Comparison of ENCODE assay signal across 8 mouse cellular contexts in the genomic region with DNA sequence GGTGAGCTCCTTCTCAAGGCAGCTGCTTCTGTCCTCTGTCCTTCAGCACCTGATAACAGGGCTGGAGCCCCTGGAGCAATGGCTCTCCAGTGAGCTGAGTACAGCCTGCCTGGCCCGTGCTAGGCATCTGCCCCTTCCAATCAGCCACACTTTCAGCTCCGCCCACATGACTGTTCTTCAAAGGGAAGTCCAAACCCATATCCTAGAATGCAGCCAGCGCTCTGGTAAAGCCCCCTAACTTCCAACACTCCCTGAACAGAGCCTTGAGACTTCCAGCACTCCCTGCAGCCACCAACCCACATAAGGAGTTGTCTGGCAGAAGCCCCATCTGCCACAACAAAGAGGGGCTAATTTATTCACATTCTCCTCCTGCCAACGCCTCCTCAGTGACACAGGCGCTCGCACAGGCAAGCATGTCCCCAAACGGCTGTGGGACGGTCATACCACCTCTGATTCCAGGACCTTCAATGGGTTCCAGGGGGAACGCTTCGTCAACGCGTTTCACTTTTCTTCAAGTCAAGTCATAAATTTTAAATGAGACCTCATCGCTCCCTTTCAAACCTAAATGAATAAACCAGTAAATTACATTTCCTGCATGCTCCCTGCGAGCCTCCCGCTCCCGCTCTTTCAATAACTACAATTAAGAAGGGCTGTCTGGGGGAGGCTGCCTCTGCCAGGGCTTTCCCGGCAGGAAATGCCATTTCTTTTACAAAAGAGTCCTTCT. TPM values are rescaled to one million over a fixed set of nuclear protein-coding genes. Genes with fewer than 3 reads are reported as not detected.
A peak's percentile ranks its signal among the peaks of the same experiment; 100 is the strongest.
DNase-seq lines count a peak whose midpoint lies in the region; ATAC-seq and TF ChIP-seq lines count a peak whose summit lies in the region.

No protein-coding gene starts in this region.

- DNase-seq in lung, adult 2 months, result peak; percentile 5
- DNase-seq in lung, adult 18-20 months, result no peak
- DNase-seq in forebrain, embryonic 14.5 days (ENCODE audit: low spot score), result peak; percentile 96
- DNase-seq in hindbrain, embryonic 11.5 days (ENCODE audit: low spot score), result peak; percentile 78
- DNase-seq in neural tube, embryonic 10.5 days (ENCODE audit: extremely low spot score, low spot score), result peak; percentile 75
- no peak for DNase-seq in adipocyte (ENCODE audit: low spot score)
- DNase-seq in cerebellum, postnatal 36 days, result no peak

- no peaks in the 10 kb centered on the region for H3K4me1 ChIP-seq in lung, adult 2 months (ENCODE audit: control insufficient read depth, insufficient read depth, low read length)
- H3K4me1 ChIP-seq in forebrain, embryonic 14.5 days (ENCODE audit: control insufficient read depth, insufficient read depth, low read length), result peaks cover 65% of the 10 kb centered on the region
- H3K4me1 ChIP-seq in hindbrain, embryonic 11.5 days (replicated peaks; ENCODE audit: control insufficient read depth, insufficient read depth, low read length), result peaks cover 14% of the 10 kb centered on the region; the same call in 1 of the 2 replicates
- peaks cover 11% of the 10 kb centered on the region; the same call in 1 of the 2 replicates for H3K4me1 ChIP-seq in liver, embryonic 12.5 days

- H3K36me3 ChIP-seq in forebrain, embryonic 14.5 days (ENCODE audit: control insufficient read depth, insufficient read depth, low read length), result peaks cover 31% of the 10 kb centered on the region
- no peaks in the 10 kb centered on the region for H3K36me3 ChIP-seq in hindbrain, embryonic 11.5 days (ENCODE audit: control insufficient read depth, insufficient read depth, low read length)
- H3K36me3 ChIP-seq in liver, embryonic 12.5 days, result no peaks in the 10 kb centered on the region

- TF ChIP-seq POLR2A in lung, adult 2 months (IDR thresholded peaks at IDR 0.05; ENCODE audit: borderline replicate concordance, extremely low read depth, low read depth, low read length), result no peak

- peak overlapping the region; percentile 48 for H3K4me2 ChIP-seq in forebrain, embryonic 14.5 days (ENCODE audit: low read length)
- peak overlapping the region; percentile 34 for H3K4me2 ChIP-seq in hindbrain, embryonic 11.5 days (replicated peaks; ENCODE audit: low read depth, low read length)
- peak overlapping the region; percentile 42 for H3K4me2 ChIP-seq in liver, embryonic 12.5 days

- peak overlapping the region; percentile 99 for H3K27ac ChIP-seq in forebrain, embryonic 14.5 days (ENCODE audit: low read depth, low read length)
- peak overlapping the region; percentile 95 for H3K27ac ChIP-seq in hindbrain, embryonic 11.5 days (ENCODE audit: low read depth, low read length)
- H3K27ac ChIP-seq in liver, embryonic 12.5 days, result no peak overlapping the region

- no peaks in the 10 kb centered on the region for H3K27me3 ChIP-seq in forebrain, embryonic 14.5 days (replicated peaks; ENCODE audit: control insufficient read depth, insufficient read depth, low read length)
- H3K27me3 ChIP-seq in hindbrain, embryonic 11.5 days (ENCODE audit: control insufficient read depth, insufficient read depth, low read length), result no peaks in the 10 kb centered on the region; the same call in 1 of the 2 replicates
- peaks cover 57% of the 10 kb centered on the region for H3K27me3 ChIP-seq in liver, embryonic 12.5 days (replicated peaks)

- peak; percentile 80 for ATAC-seq in forebrain, embryonic 14.5 days
- peak; percentile 68 for ATAC-seq in hindbrain, embryonic 11.5 days (ENCODE audit: low FRiP score)
- no peak; the same call in 1 of the 2 replicates for ATAC-seq in liver, embryonic 12.5 days

- no peaks in the 10 kb centered on the region for H3K9me3 ChIP-seq in forebrain, embryonic 14.5 days (replicated peaks; ENCODE audit: control insufficient read depth, low read length)
- H3K9me3 ChIP-seq in hindbrain, embryonic 11.5 days (ENCODE audit: control insufficient read depth, low read length), result no peaks in the 10 kb centered on the region
- H3K9me3 ChIP-seq in liver, embryonic 12.5 days (replicated peaks), result no peaks in the 10 kb centered on the region

- 2% methylated on average over 17 of the region's 17 CpGs for WGBS in lung, adult 2 months
- WGBS in forebrain, embryonic 14.5 days, result under 1% methylated on average over 17 of the region's 17 CpGs
- WGBS in hindbrain, embryonic 11.5 days, result 2% methylated on average over 17 of the region's 17 CpGs
- WGBS in liver, embryonic 12.5 days (ENCODE audit: insufficient replicate concordance), result 3% methylated on average over 17 of the region's 17 CpGs

- peak overlapping the region; percentile 69 for H3K9ac ChIP-seq in forebrain, embryonic 14.5 days (ENCODE audit: low read length)
- peak overlapping the region; percentile 44 for H3K9ac ChIP-seq in hindbrain, embryonic 11.5 days (ENCODE audit: low read depth, low read length)
- H3K9ac ChIP-seq in liver, embryonic 12.5 days, result peak overlapping the region; percentile 4; the same call in 1 of the 2 replicates

- no peak overlapping the region for H3K4me3 ChIP-seq in lung, adult 2 months (replicated peaks; ENCODE audit: extremely low read depth, low read depth, low read length)
- H3K4me3 ChIP-seq in forebrain, embryonic 14.5 days (ENCODE audit: low read depth, low read length), result peak overlapping the region; percentile 13
- H3K4me3 ChIP-seq in hindbrain, embryonic 11.5 days (ENCODE audit: low read depth, low read length), result peak overlapping the region; percentile 8; the same call in 1 of the 2 replicates
- H3K4me3 ChIP-seq in liver, embryonic 12.5 days, result no peak overlapping the region

- no peak for TF ChIP-seq CTCF in lung, adult 2 months (IDR thresholded peaks at IDR 0.05; ENCODE audit: insufficient read depth, low read length)

RNA-seq across cellular contexts. Expression of a gene that starts 7.4 kb away (rescaled TPM):
- polyA plus RNA-seq in lung, adult 2 months (2012; rRNA removed), result 0.18 and 0.28 TPM in 2 replicates
- 202 and 210 TPM in 2 replicates for polyA plus RNA-seq in forebrain, embryonic 14.5 days (2014; fragmentation: Nextera tagmentation; extraction: Ambion mirVana)
- 71.4 and 83.2 TPM in 2 replicates for polyA plus RNA-seq in hindbrain, embryonic 11.5 days (2014; fragmentation: Nextera tagmentation; extraction: Ambion mirVana)
- not detected in 2 replicates for polyA plus RNA-seq in liver, embryonic 12.5 days (2016; fragmentation: Nextera tagmentation; extraction: Ambion mirVana)

RNA-seq across cellular contexts. Expression of a gene that starts 20.5 kb away (rescaled TPM):
- polyA plus RNA-seq in lung, adult 2 months (2012; rRNA removed), result 3.1 and 3.9 TPM in 2 replicates
- 14.0 and 16.4 TPM in 2 replicates for polyA plus RNA-seq in forebrain, embryonic 14.5 days (2014; fragmentation: Nextera tagmentation; extraction: Ambion mirVana)
- 4.5 and 6.0 TPM in 2 replicates for polyA plus RNA-seq in hindbrain, embryonic 11.5 days (2014; fragmentation: Nextera tagmentation; extraction: Ambion mirVana)
- polyA plus RNA-seq in liver, embryonic 12.5 days (2016; fragmentation: Nextera tagmentation; extraction: Ambion mirVana), result 29.0 and 30.8 TPM in 2 replicates

RNA-seq across cellular contexts. Expression of a gene that starts 29.1 kb away (rescaled TPM):
- polyA plus RNA-seq in lung, adult 2 months (2012; rRNA removed), result 0.66 and 1.2 TPM in 2 replicates
- polyA plus RNA-seq in forebrain, embryonic 14.5 days (2014; fragmentation: Nextera tagmentation; extraction: Ambion mirVana), result 1.0 and 1.2 TPM in 2 replicates
- polyA plus RNA-seq in hindbrain, embryonic 11.5 days (2014; fragmentation: Nextera tagmentation; extraction: Ambion mirVana), result 0.75 and 1.0 TPM in 2 replicates
- polyA plus RNA-seq in liver, embryonic 12.5 days (2016; fragmentation: Nextera tagmentation; extraction: Ambion mirVana), result 2.5 and 3.0 TPM in 2 replicates

Comparison
In these comparisons a context has a peak if more than half of its experiments do, and no peak if none do; other contexts are left out.
1. DNase-seq: peak in lung, adult 2 months (single experiment), forebrain, embryonic 14.5 days (single experiment), hindbrain, embryonic 11.5 days (single experiment) and neural tube, embryonic 10.5 days (single experiment); none in lung, adult 18-20 months (0 of 2), adipocyte (single experiment) and cerebellum, postnatal 36 days (0 of 2).
2. H3K4me3 ChIP-seq: peak in forebrain, embryonic 14.5 days (single experiment) and hindbrain, embryonic 11.5 days (single experiment); none in lung, adult 2 months (single experiment) and liver, embryonic 12.5 days (single experiment).
3. H3K9ac ChIP-seq: peak in every context shown above with its lines; median percentile 69 in forebrain, embryonic 14.5 days; 44 in hindbrain, embryonic 11.5 days; 4 in liver, embryonic 12.5 days.
4. RNA of a gene that starts 7.4 kb away (polyA plus RNA-seq): 202 to 210 TPM in forebrain, embryonic 14.5 days and 71.4 to 83.2 TPM in hindbrain, embryonic 11.5 days; 0.18 to 0.28 TPM in lung, adult 2 months and not detected in liver, embryonic 12.5 days; every median in the first group is over 10 times any median in the second.
5. Peak in every context shown above with its lines, with median percentiles within 50 percentile points of each other: H3K4me2 ChIP-seq.